Mouse (Mus musculus): Measurements from ENCODE around the gene Adgre1. TPM values are rescaled to one million over a fixed set of nuclear protein-coding genes. Genes with fewer than 3 reads are reported as not detected.
"Not testable (repeated sequence)": the region's sequence is repeated elsewhere in the genome, so short reads cannot be mapped to it uniquely, and the experiment has no call there.

Adgre1 gene
- 9.6 and 10.9 TPM in 2 replicates for polyA plus RNA-seq (2014; fragmentation: Nextera tagmentation; extraction: Ambion mirVana)

GRCm38 (mm10) chr17:57358441-57358840 is at the start of gene Adgre1:
Adgre1 (plus strand) TSS chr17:57358691.
- 23% methylated on average over 1 of the region's 1 CpGs for WGBS
- H3K9ac ChIP-seq (ENCODE audit: low read depth, low read length) = no peak within 1 kb of the TSS
- DNase-seq (ENCODE audit: low spot score) (no peak), ATAC-seq (replicated peaks; ENCODE audit: low FRiP score) (no peak)
- H3K4me2 ChIP-seq = no peak within 1 kb of the TSS
- no peaks in the 10 kb centered on the region for H3K36me3 ChIP-seq (ENCODE audit: control insufficient read depth, insufficient read depth, low read length)
- H3K9me3 ChIP-seq (ENCODE audit: control insufficient read depth, low read length) = no peaks in the 10 kb centered on the region
- H3K27ac ChIP-seq (ENCODE audit: low read depth, low read length) = no peak within 1 kb of the TSS
- no peaks in the 10 kb centered on the region for H3K4me1 ChIP-seq (replicated peaks; ENCODE audit: control insufficient read depth, insufficient read depth, low read length)
- no peak within 1 kb of the TSS for H3K4me3 ChIP-seq (ENCODE audit: low read depth, low read length)
- no peaks in the 10 kb centered on the region for H3K27me3 ChIP-seq (replicated peaks; ENCODE audit: control insufficient read depth, insufficient read depth, low read length)

DNA sequence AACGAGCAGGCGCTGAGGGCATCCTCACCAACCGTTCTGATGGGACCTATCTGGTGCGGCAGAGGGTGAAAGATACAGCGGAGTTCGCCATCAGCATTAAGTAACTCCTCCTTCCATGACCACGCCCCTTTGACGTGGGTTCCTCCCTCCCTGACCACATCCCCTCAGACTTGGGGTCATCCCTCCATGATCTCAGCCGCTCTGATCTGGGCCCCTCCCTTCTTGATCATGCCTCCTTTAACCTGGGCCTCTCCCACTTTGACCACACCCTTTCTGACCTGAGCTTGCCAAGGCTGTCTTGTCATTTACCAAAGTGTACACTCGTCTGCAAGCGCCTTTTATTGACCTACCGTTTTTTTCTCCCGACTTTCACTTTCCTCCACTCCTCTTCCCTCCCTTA is 46.7 kb upstream of the Adgre1 start:
- Histone ChIP-seq H3K4me2 (no peak overlapping the region), H3K4me3 (ENCODE audit: low read depth, low read length) (no peak overlapping the region), H3K4me1 (replicated peaks; ENCODE audit: control insufficient read depth, insufficient read depth, low read length) (no peaks in the 10 kb centered on the region), H3K9ac (ENCODE audit: low read depth, low read length) (no peak overlapping the region), H3K27me3 (replicated peaks; ENCODE audit: control insufficient read depth, insufficient read depth, low read length) (no peaks in the 10 kb centered on the region), H3K9me3 (ENCODE audit: control insufficient read depth, low read length) (no peaks in the 10 kb centered on the region), H3K36me3 (ENCODE audit: control insufficient read depth, insufficient read depth, low read length) (no peaks in the 10 kb centered on the region), H3K27ac (ENCODE audit: low read depth, low read length) (no peak overlapping the region)
- 47% methylated on average over 13 of the region's 13 CpGs for WGBS
- ATAC-seq (replicated peaks; ENCODE audit: low FRiP score) (peak; percentile 55; the same call in 1 of the 2 replicates), DNase-seq (ENCODE audit: low spot score) (no peak)

- Histone ChIP-seq H3K27me3 (replicated peaks; ENCODE audit: control insufficient read depth, insufficient read depth, low read length) (no peaks in the 10 kb centered on the region), H3K9ac (ENCODE audit: low read depth, low read length) (no peak overlapping the region), H3K27ac (ENCODE audit: low read depth, low read length) (no peak overlapping the region), H3K4me1 (replicated peaks; ENCODE audit: control insufficient read depth, insufficient read depth, low read length) (no peaks in the 10 kb centered on the region), H3K4me3 (ENCODE audit: low read depth, low read length) (no peak overlapping the region), H3K4me2 (no peak overlapping the region), H3K9me3 (ENCODE audit: control insufficient read depth, low read length) (no peaks in the 10 kb centered on the region), H3K36me3 (ENCODE audit: control insufficient read depth, insufficient read depth, low read length) (no peaks in the 10 kb centered on the region)
- WGBS = 81% methylated on average over 8 of the region's 8 CpGs
- no peak for ATAC-seq (replicated peaks; ENCODE audit: low FRiP score)
- no peak for DNase-seq (ENCODE audit: low spot score)
Measured at GRCm38 (mm10) chr17:57327615-57328014, 30.9 kb upstream of the Adgre1 start.

GRCm38 (mm10) chr17:57328944-57329343 is 29.5 kb upstream of the Adgre1 start:
- no peak for DNase-seq (ENCODE audit: low spot score)
- no peak for ATAC-seq (replicated peaks; ENCODE audit: low FRiP score)
- Histone ChIP-seq H3K27ac (ENCODE audit: low read depth, low read length) (no peak overlapping the region), H3K9ac (ENCODE audit: low read depth, low read length) (no peak overlapping the region), H3K4me1 (replicated peaks; ENCODE audit: control insufficient read depth, insufficient read depth, low read length) (no peaks in the 10 kb centered on the region), H3K27me3 (replicated peaks; ENCODE audit: control insufficient read depth, insufficient read depth, low read length) (no peaks in the 10 kb centered on the region), H3K36me3 (ENCODE audit: control insufficient read depth, insufficient read depth, low read length) (no peaks in the 10 kb centered on the region), H3K4me2 (no peak overlapping the region), H3K4me3 (ENCODE audit: low read depth, low read length) (no peak overlapping the region), H3K9me3 (ENCODE audit: control insufficient read depth, low read length) (no peaks in the 10 kb centered on the region)
- WGBS = 53% methylated on average over 6 of the region's 6 CpGs

GRCm38 (mm10) chr17:57330993-57331392 is 27.5 kb upstream of the Adgre1 start:
- DNase-seq (ENCODE audit: low spot score) (no peak), ATAC-seq (replicated peaks; ENCODE audit: low FRiP score) (no peak)
- WGBS = 76% methylated on average over 8 of the region's 8 CpGs

GRCm38 (mm10) chr17:57332241-57332640 is 26.2 kb upstream of the Adgre1 start:
- H3K4me2 ChIP-seq = no peak overlapping the region
- no peak for DNase-seq (ENCODE audit: low spot score)
- no peak for ATAC-seq (replicated peaks; ENCODE audit: low FRiP score)
- no peak overlapping the region for H3K27ac ChIP-seq (ENCODE audit: low read depth, low read length)
- no peaks in the 10 kb centered on the region for H3K36me3 ChIP-seq (ENCODE audit: control insufficient read depth, insufficient read depth, low read length)
- H3K9ac ChIP-seq (ENCODE audit: low read depth, low read length) = no peak overlapping the region
- no peak overlapping the region for H3K4me3 ChIP-seq (ENCODE audit: low read depth, low read length)
- H3K4me1 ChIP-seq (replicated peaks; ENCODE audit: control insufficient read depth, insufficient read depth, low read length) = peaks cover 4% of the 10 kb centered on the region; the same call in 1 of the 2 replicates
- 69% methylated on average over 4 of the region's 4 CpGs for WGBS
- H3K27me3 ChIP-seq (replicated peaks; ENCODE audit: control insufficient read depth, insufficient read depth, low read length) = no peaks in the 10 kb centered on the region
- H3K9me3 ChIP-seq (ENCODE audit: control insufficient read depth, low read length) = no peaks in the 10 kb centered on the region

More at GRCm38 (mm10) chr17:57330993-57331392, 27.5 kb upstream of the Adgre1 start:
- Histone ChIP-seq H3K27me3 (replicated peaks; ENCODE audit: control insufficient read depth, insufficient read depth, low read length) (no peaks in the 10 kb centered on the region), H3K4me1 (replicated peaks; ENCODE audit: control insufficient read depth, insufficient read depth, low read length) (peaks cover 2% of the 10 kb centered on the region; the same call in 1 of the 2 replicates), H3K4me2 (no peak overlapping the region), H3K9ac (ENCODE audit: low read depth, low read length) (no peak overlapping the region), H3K36me3 (ENCODE audit: control insufficient read depth, insufficient read depth, low read length) (no peaks in the 10 kb centered on the region), H3K9me3 (ENCODE audit: control insufficient read depth, low read length) (no peaks in the 10 kb centered on the region), H3K27ac (ENCODE audit: low read depth, low read length) (no peak overlapping the region), H3K4me3 (ENCODE audit: low read depth, low read length) (no peak overlapping the region)

DNA sequence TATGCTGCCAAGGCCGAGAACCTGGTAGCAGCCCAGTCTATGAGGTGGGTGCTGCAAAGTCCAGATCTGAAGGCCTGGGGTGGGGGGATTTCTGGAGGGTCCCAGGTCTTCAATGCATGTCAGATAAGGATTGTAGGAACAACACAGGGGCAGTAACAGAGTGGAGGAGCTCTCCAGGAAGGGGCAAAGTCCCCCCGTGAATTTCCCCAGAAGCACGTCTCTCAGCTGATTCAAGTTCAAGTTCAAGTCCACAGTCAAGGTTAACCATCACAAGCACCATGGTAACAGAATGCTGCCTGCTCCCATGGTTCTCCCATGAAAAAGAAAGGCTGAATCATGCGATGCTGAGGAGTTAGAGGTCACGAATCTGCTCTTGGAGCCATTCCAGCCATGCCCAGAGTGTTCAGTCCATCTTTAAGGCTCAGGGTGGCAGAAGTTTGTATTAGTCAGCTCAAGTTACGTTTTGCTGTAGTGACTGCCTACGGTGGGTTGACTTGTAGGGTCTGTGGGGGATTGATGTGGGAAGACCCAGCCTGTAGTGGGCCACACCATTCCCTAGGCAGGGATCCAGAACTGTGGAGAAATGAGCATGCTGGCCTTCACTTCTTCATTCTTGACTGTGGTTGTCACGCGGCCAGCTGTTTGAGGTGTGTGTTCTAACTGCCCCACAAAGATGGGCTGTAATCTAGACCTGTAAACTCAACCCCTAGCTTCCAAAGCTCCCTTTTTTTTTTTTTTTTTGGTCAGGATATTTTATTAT is 24.3 kb upstream of the Adgre1 start:
- H3K27me3 ChIP-seq (replicated peaks; ENCODE audit: control insufficient read depth, insufficient read depth, low read length) = no peaks in the 10 kb centered on the region
- H3K9me3 ChIP-seq (ENCODE audit: control insufficient read depth, low read length) = no peaks in the 10 kb centered on the region
- no peak overlapping the region for H3K9ac ChIP-seq (ENCODE audit: low read depth, low read length)
- no peak overlapping the region for H3K4me2 ChIP-seq
- DNase-seq (ENCODE audit: low spot score) (no peak), ATAC-seq (replicated peaks; ENCODE audit: low FRiP score) (no peak)
- H3K4me3 ChIP-seq (ENCODE audit: low read depth, low read length) = no peak overlapping the region
- WGBS = 69% methylated on average over 9 of the region's 9 CpGs
- H3K27ac ChIP-seq (ENCODE audit: low read depth, low read length) = no peak overlapping the region
- peaks cover 4% of the 10 kb centered on the region; the same call in 1 of the 2 replicates for H3K4me1 ChIP-seq (replicated peaks; ENCODE audit: control insufficient read depth, insufficient read depth, low read length)
- H3K36me3 ChIP-seq (ENCODE audit: control insufficient read depth, insufficient read depth, low read length) = no peaks in the 10 kb centered on the region

DNA sequence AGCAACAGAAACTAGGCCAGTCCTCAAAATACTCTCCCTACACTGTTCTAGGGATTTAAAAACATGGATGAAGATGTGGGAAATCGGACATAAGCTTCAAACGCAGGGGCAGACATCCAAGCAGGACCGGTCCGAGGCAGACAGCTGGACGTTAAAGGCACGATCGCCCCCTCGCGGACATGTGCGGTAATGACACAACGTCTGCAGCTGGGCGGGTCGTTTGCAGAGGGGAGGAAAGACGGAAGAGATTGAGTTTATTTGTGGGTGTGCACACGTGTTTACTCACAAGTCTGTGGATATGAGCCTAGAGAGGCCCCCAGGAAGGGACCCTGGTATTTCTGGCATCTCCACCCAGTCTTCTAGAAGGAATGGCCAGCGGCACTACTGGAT is 23.7 kb upstream of the Adgre1 start:
- Histone ChIP-seq H3K36me3 (ENCODE audit: control insufficient read depth, insufficient read depth, low read length) (no peaks in the 10 kb centered on the region), H3K27me3 (replicated peaks; ENCODE audit: control insufficient read depth, insufficient read depth, low read length) (no peaks in the 10 kb centered on the region), H3K4me3 (ENCODE audit: low read depth, low read length) (no peak overlapping the region), H3K9me3 (ENCODE audit: control insufficient read depth, low read length) (no peaks in the 10 kb centered on the region), H3K4me1 (replicated peaks; ENCODE audit: control insufficient read depth, insufficient read depth, low read length) (peaks cover 4% of the 10 kb centered on the region; the same call in 1 of the 2 replicates), H3K4me2 (peak overlapping the region; percentile 37), H3K27ac (ENCODE audit: low read depth, low read length) (no peak overlapping the region), H3K9ac (ENCODE audit: low read depth, low read length) (no peak overlapping the region)
- DNase-seq (ENCODE audit: low spot score) = peak; percentile 85
- WGBS = 5% methylated on average over 16 of the region's 16 CpGs
- peak; percentile 48 for ATAC-seq (replicated peaks; ENCODE audit: low FRiP score)

DNA sequence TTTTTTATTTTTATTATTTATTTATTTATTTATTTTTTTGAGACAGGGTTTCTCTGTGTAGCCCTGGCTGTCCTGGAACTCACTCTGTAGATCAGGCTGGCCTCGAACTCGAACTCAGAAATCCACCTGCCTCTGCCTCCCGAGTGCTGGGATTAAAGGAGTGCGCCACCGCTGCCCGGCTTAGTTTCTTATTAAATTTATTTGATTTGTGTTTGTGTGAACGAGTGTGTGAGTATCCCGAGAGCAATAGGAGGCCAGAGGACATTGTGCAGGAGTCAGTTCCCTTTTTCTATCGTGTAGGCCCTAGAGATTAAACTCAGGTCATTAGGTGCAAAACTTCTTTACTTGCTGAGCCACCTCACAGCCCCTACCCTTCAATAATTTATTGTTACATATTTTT is 23.3 kb upstream of the Adgre1 start:
- not testable (repeated sequence) for H3K27me3 ChIP-seq (replicated peaks; ENCODE audit: control insufficient read depth, insufficient read depth, low read length); H3K27ac ChIP-seq (ENCODE audit: low read depth, low read length); H3K9me3 ChIP-seq (ENCODE audit: control insufficient read depth, low read length); ATAC-seq (replicated peaks; ENCODE audit: low FRiP score); DNase-seq (ENCODE audit: low spot score); H3K9ac ChIP-seq (ENCODE audit: low read depth, low read length); H3K4me1 ChIP-seq (replicated peaks; ENCODE audit: control insufficient read depth, insufficient read depth, low read length); H3K36me3 ChIP-seq (ENCODE audit: control insufficient read depth, insufficient read depth, low read length); H3K4me3 ChIP-seq (ENCODE audit: low read depth, low read length)
- WGBS = 58% methylated on average over 9 of the region's 9 CpGs
- peak overlapping the region; percentile 37 for H3K4me2 ChIP-seq
